Mouse (Mus musculus): ENCODE results near the gene Slc6a16. TPM values are rescaled to one million over a fixed set of nuclear protein-coding genes. Genes with fewer than 3 reads are reported as not detected.

Slc6a16 gene
- total RNA-seq, 1 experiment = 12.7 TPM

DNA sequence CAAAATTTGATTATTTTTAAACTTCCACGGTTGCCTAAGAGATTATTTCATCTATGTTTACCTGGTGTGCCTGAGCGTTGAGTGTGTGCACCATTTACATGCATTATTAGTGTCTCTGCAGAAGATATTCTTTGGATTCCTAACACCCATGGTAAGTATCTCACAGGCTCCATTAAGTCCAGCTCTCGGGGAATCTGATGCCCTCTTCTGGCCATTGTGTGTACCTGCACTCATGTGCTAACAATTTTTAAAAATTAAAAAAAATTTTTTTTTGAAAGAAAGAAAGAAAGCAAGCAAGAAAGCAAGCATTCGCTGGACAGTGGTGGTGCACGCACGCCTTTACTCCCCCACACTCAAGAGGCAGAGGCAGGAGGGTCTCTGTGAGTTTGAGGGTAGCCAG is 32.6 kb upstream of the Slc6a16 start:
- in situ Hi-C loops (cut with MboI; ENCODE audit: low sequenced_read_pairs in 2 of 2, unreplicated experiment in 2 of 2) = no loop called here
- Histone ChIP-seq H3K4me1 (ENCODE audit: control insufficient read depth in 2 of 2, insufficient read depth in 2 of 2, low read length in 2 of 2, poor library complexity in 1 of 2) (peaks cover 2 to 14% of the 10 kb centered on the region in 2 experiments; a peak in 1 of 4 replicates), H3K27ac (ENCODE audit: insufficient read depth, low read depth, low read length, poor library complexity, severe bottlenecking) (no peak overlapping the region), H3K4me3 (ENCODE audit: insufficient read depth in 1 of 2, low read depth in 1 of 2, low read length in 2 of 2, poor library complexity in 1 of 2, severe bottlenecking in 1 of 2) (no peak overlapping the region), H3K9ac (ENCODE audit: insufficient read depth, low read depth, low read length, poor library complexity, severe bottlenecking) (no peak overlapping the region), H3K36me3 (ENCODE audit: control insufficient read depth, insufficient read depth, low read length, poor library complexity, severe bottlenecking) (no peaks in the 10 kb centered on the region), H3K9me3 (ENCODE audit: control insufficient read depth, insufficient read depth, low read depth, low read length) (no peaks in the 10 kb centered on the region)
- DNase-seq (ENCODE audit: low read depth, low spot score) = no peak
- TF ChIP-seq HCFC1 (IDR thresholded peaks at IDR 0.05; ENCODE audit: borderline replicate concordance, insufficient read depth, low read length) = no peak
- TF ChIP-seq ZC3H11A (IDR thresholded peaks at IDR 0.05; ENCODE audit: borderline replicate concordance, low read depth, low read length) = no peak
- no peak for TF ChIP-seq MAFK (IDR thresholded peaks at IDR 0.05; ENCODE audit: insufficient read depth, low read depth, low read length)
- TF ChIP-seq CHD2 (IDR thresholded peaks at IDR 0.05; ENCODE audit: low read depth, low read length) = no peak
- TF ChIP-seq ZNF384 (IDR thresholded peaks at IDR 0.05; ENCODE audit: low read depth, low read length) = no peak

DNA sequence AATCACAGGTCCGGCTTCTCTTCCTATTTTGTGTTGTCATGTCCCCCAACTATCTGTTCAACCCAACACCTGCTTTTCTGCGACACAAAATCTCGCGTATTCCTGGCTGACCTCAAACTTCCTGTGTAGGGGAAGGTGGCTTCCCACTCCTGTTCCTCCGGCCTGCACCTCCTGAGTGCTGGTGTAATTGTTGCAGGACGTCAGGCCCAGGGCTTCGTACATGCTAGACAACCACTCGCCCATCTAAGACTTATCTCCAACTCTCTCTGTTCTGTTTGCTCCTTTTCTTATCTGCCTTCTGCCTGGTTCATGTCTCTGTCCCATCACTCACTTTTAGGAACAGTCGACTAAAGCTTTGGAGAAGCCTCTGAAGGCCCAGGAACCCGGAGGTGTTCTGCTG is 29.8 kb upstream of the Slc6a16 start:
- Histone ChIP-seq H3K9ac (ENCODE audit: insufficient read depth, low read depth, low read length, poor library complexity, severe bottlenecking) (no peak overlapping the region), H3K4me3 (ENCODE audit: insufficient read depth in 1 of 2, low read depth in 1 of 2, low read length in 2 of 2, poor library complexity in 1 of 2, severe bottlenecking in 1 of 2) (no peak overlapping the region; a peak in 2 of 4 replicates), H3K4me1 (ENCODE audit: control insufficient read depth in 2 of 2, insufficient read depth in 2 of 2, low read length in 2 of 2, poor library complexity in 1 of 2) (peaks cover 4 to 10% of the 10 kb centered on the region in 2 experiments; a peak in 1 of 4 replicates), H3K27ac (ENCODE audit: insufficient read depth, low read depth, low read length, poor library complexity, severe bottlenecking) (no peak overlapping the region), H3K9me3 (ENCODE audit: control insufficient read depth, insufficient read depth, low read depth, low read length) (no peaks in the 10 kb centered on the region), H3K36me3 (ENCODE audit: control insufficient read depth, insufficient read depth, low read length, poor library complexity, severe bottlenecking) (no peaks in the 10 kb centered on the region)
- no peak for DNase-seq (ENCODE audit: low read depth, low spot score)
- in situ Hi-C loops (cut with MboI; ENCODE audit: low sequenced_read_pairs in 2 of 2, unreplicated experiment in 2 of 2) = no loop called here
- no peak for TF ChIP-seq CHD2 (IDR thresholded peaks at IDR 0.05; ENCODE audit: low read depth, low read length)
- no peak for TF ChIP-seq ZNF384 (IDR thresholded peaks at IDR 0.05; ENCODE audit: low read depth, low read length)
- no peak for TF ChIP-seq ZC3H11A (IDR thresholded peaks at IDR 0.05; ENCODE audit: borderline replicate concordance, low read depth, low read length)
- no peak for TF ChIP-seq HCFC1 (IDR thresholded peaks at IDR 0.05; ENCODE audit: borderline replicate concordance, insufficient read depth, low read length)
- TF ChIP-seq MAFK (IDR thresholded peaks at IDR 0.05; ENCODE audit: insufficient read depth, low read depth, low read length) = no peak

DNA sequence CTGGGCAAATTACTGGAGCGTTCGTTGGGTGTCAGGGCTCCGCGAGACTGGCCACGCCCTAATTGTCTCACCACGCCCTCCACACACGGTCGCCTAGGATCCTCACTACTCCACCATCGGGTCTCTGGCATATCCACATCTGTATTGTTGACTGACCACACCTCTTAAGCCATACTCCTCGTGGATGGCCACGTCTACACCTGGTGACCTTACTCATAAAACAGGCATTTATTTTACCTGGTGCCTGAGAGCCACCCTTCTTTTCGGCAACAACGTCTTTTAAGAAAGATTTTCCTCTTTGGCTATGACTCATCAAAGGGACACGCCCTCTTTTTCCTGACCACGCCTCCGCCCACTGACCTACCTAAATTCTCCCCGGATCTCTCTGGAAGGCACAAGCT is 29.0 kb upstream of the Slc6a16 start, which contains the start of gene Dkkl1:
Gene Dkkl1, minus strand, starts transcription at position 297 of the 401 bp plus-strand sequence.
- H3K4me1 ChIP-seq (ENCODE audit: control insufficient read depth in 2 of 2, insufficient read depth in 2 of 2, low read length in 2 of 2, poor library complexity in 1 of 2) = peaks cover 4 to 11% of the 10 kb centered on the region in 2 experiments; a peak in 1 of 4 replicates
- H3K4me3 ChIP-seq (ENCODE audit: insufficient read depth in 1 of 2, low read depth in 1 of 2, low read length in 2 of 2, poor library complexity in 1 of 2, severe bottlenecking in 1 of 2) = peak within 1 kb of the TSS; percentile 54 to 72
- no peaks in the 10 kb centered on the region for H3K36me3 ChIP-seq (ENCODE audit: control insufficient read depth, insufficient read depth, low read length, poor library complexity, severe bottlenecking)
- no peak for TF ChIP-seq MAFK (IDR thresholded peaks at IDR 0.05; ENCODE audit: insufficient read depth, low read depth, low read length)
- no peak within 1 kb of the TSS for H3K9ac ChIP-seq (ENCODE audit: insufficient read depth, low read depth, low read length, poor library complexity, severe bottlenecking)
- in situ Hi-C loops (cut with MboI; ENCODE audit: low sequenced_read_pairs in 2 of 2, unreplicated experiment in 2 of 2) = no loop called here
- no peak within 1 kb of the TSS for H3K27ac ChIP-seq (ENCODE audit: insufficient read depth, low read depth, low read length, poor library complexity, severe bottlenecking)
- H3K9me3 ChIP-seq (ENCODE audit: control insufficient read depth, insufficient read depth, low read depth, low read length) = no peaks in the 10 kb centered on the region
- DNase-seq (ENCODE audit: low read depth, low spot score) = no peak

DNA sequence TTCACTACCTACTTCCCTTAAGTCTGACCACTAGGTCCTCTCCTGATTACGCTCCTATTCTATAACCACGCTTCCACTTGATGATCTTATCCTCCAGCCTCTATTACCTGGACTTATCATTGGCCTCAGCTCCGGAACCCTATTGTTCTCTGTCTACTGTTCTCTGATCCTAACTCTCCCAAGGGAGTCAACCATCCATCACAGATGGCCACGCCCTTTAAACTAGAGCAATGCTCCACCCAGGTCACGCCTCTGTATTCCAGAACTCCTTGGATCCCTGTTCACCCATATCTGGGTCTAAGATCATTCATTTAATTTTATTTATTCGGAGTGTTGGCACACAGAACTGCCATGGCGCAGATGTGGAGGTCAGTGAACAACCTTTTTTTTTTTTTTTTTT is 28.5 kb upstream of the Slc6a16 start:
- in situ Hi-C loops (cut with MboI; ENCODE audit: low sequenced_read_pairs in 2 of 2, unreplicated experiment in 2 of 2) = no loop called here
- TF ChIP-seq ZNF384 (IDR thresholded peaks at IDR 0.05; ENCODE audit: low read depth, low read length) (no peak), MAFK (IDR thresholded peaks at IDR 0.05; ENCODE audit: insufficient read depth, low read depth, low read length) (no peak), ZC3H11A (IDR thresholded peaks at IDR 0.05; ENCODE audit: borderline replicate concordance, low read depth, low read length) (no peak), HCFC1 (IDR thresholded peaks at IDR 0.05; ENCODE audit: borderline replicate concordance, insufficient read depth, low read length) (no peak), CHD2 (IDR thresholded peaks at IDR 0.05; ENCODE audit: low read depth, low read length) (no peak)
- H3K27ac ChIP-seq (ENCODE audit: insufficient read depth, low read depth, low read length, poor library complexity, severe bottlenecking) = no peak overlapping the region
- no peak for DNase-seq (ENCODE audit: low read depth, low spot score)
- H3K36me3 ChIP-seq (ENCODE audit: control insufficient read depth, insufficient read depth, low read length, poor library complexity, severe bottlenecking) = peaks cover 4% of the 10 kb centered on the region; the same call in 1 of the 2 replicates
- H3K4me1 ChIP-seq (ENCODE audit: control insufficient read depth in 2 of 2, insufficient read depth in 2 of 2, low read length in 2 of 2, poor library complexity in 1 of 2) = peaks cover 4 to 16% of the 10 kb centered on the region in 2 experiments; a peak in 2 of 4 replicates
- H3K9ac ChIP-seq (ENCODE audit: insufficient read depth, low read depth, low read length, poor library complexity, severe bottlenecking) = no peak overlapping the region
- H3K4me3 ChIP-seq (ENCODE audit: insufficient read depth in 1 of 2, low read depth in 1 of 2, low read length in 2 of 2, poor library complexity in 1 of 2, severe bottlenecking in 1 of 2) = peak overlapping the region in 1 of 2 experiments; percentile 72; a peak in 2 of 4 replicates
- H3K9me3 ChIP-seq (ENCODE audit: control insufficient read depth, insufficient read depth, low read depth, low read length) = no peaks in the 10 kb centered on the region

DNA sequence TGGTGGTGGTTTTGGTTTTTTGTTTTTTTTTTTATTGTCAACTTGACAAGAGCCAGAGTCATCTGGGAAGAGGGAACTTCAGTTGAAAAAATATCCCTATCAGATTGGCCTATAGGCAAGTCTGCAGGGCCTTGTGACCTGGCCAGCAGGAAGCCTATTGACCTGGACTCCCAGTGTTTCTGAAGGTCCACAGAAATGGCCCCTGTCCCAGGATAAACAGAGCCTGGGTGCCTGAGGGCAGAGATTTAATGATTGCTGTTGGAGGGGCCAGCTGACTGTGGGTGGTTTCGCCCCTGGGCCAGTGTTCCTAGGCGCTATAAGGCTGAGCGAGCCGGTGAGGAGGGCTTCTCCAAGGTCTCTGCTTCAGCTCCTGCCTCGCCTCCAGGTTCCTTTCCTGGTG is 27.2 kb upstream of the Slc6a16 start:
- in situ Hi-C loops (cut with MboI; ENCODE audit: low sequenced_read_pairs in 2 of 2, unreplicated experiment in 2 of 2) = no loop called here
- DNase-seq (ENCODE audit: low read depth, low spot score) = no peak
- H3K9ac ChIP-seq (ENCODE audit: insufficient read depth, low read depth, low read length, poor library complexity, severe bottlenecking) = no peak overlapping the region
- no peaks in the 10 kb centered on the region for H3K9me3 ChIP-seq (ENCODE audit: control insufficient read depth, insufficient read depth, low read depth, low read length)
- no peak overlapping the region for H3K4me3 ChIP-seq (ENCODE audit: insufficient read depth in 1 of 2, low read depth in 1 of 2, low read length in 2 of 2, poor library complexity in 1 of 2, severe bottlenecking in 1 of 2)
- TF ChIP-seq ZC3H11A (IDR thresholded peaks at IDR 0.05; ENCODE audit: borderline replicate concordance, low read depth, low read length) = no peak
- TF ChIP-seq ZNF384 (IDR thresholded peaks at IDR 0.05; ENCODE audit: low read depth, low read length) = no peak
- TF ChIP-seq HCFC1 (IDR thresholded peaks at IDR 0.05; ENCODE audit: borderline replicate concordance, insufficient read depth, low read length) = no peak
- TF ChIP-seq MAFK (IDR thresholded peaks at IDR 0.05; ENCODE audit: insufficient read depth, low read depth, low read length) = no peak
- TF ChIP-seq CHD2 (IDR thresholded peaks at IDR 0.05; ENCODE audit: low read depth, low read length) = no peak
- H3K4me1 ChIP-seq (ENCODE audit: control insufficient read depth in 2 of 2, insufficient read depth in 2 of 2, low read length in 2 of 2, poor library complexity in 1 of 2) = peaks cover 4 to 24% of the 10 kb centered on the region in 2 experiments; a peak in 2 of 4 replicates
- peaks cover 13% of the 10 kb centered on the region; the same call in 1 of the 2 replicates for H3K36me3 ChIP-seq (ENCODE audit: control insufficient read depth, insufficient read depth, low read length, poor library complexity, severe bottlenecking)
- no peak overlapping the region for H3K27ac ChIP-seq (ENCODE audit: insufficient read depth, low read depth, low read length, poor library complexity, severe bottlenecking)

Data from ES-E14 (cell line).